ENCODE assay signal across 1 mouse cellular context in genomic region chr11:6519491-6520033, GRCm38 (mm10).
TF ChIP-seq lines count a peak whose summit lies in the region.

No protein-coding gene starts in this region.

TF ChIP-seq in CH12.LX, 34 proteins besides CTCF, POLR2A, EP300 and RAD21 (continued from another document):
- TF ChIP-seq HCFC1 (IDR thresholded peaks at IDR 0.05; ENCODE audit: low read depth, low read length) = peak; percentile 52; the same call in 1 of the 2 replicates
- TF ChIP-seq TCF12 (IDR thresholded peaks at IDR 0.05; ENCODE audit: low read depth, low read length) = peak; percentile 75
